Mouse (Mus musculus) limb, embryonic 12.5 days (tissue): ENCODE data around the gene Coro6. TPM values are rescaled to one million over a fixed set of nuclear protein-coding genes. Genes with fewer than 3 reads are reported as not detected.

Source experiments
- ATAC-seq: fragments of 200-750 bp; cut with Nextera tagmentation; 2 replicates; pipeline ENCODE4 v1.8.0; 2017; ENCODE audit warnings: low read depth, moderate TSS enrichment; ENCODE audit not compliant: insufficient number of reproducible peaks, insufficient read depth, low FRiP score, low TSS enrichment
- H3K27ac ChIP-seq: fragments of 300-500 bp; sonication (generic); 2 replicates; pipeline ENCODE4 v1.5.1; 2016; ENCODE audit warnings: mild to moderate bottlenecking, moderate library complexity
- H3K27me3 ChIP-seq: fragments of 300-500 bp; sonication (generic); 2 replicates; pipeline ENCODE4 v1.6.1; 2016; ENCODE audit warnings: mild to moderate bottlenecking, moderate library complexity
- H3K36me3 ChIP-seq: fragments of 300-500 bp; sonication (generic); 2 replicates; pipeline ENCODE4 v1.6.1; 2016; ENCODE audit warnings: mild to moderate bottlenecking, moderate library complexity
- H3K4me1 ChIP-seq: fragments of 300-500 bp; sonication (generic); replicated peaks from 2 replicates; pipeline ENCODE4 v1.6.1; 2016
- H3K4me2 ChIP-seq: fragments of 300-500 bp; sonication (generic); 2 replicates; pipeline ENCODE4 v1.6.1; 2016; ENCODE audit warnings: mild to moderate bottlenecking, moderate library complexity
- H3K4me3 ChIP-seq: fragments of 300-500 bp; sonication (generic); replicated peaks from 2 replicates; pipeline ENCODE4 v1.5.1; 2016; ENCODE audit warnings: mild to moderate bottlenecking
- H3K9ac ChIP-seq: fragments of 300-500 bp; sonication (generic); replicated peaks from 2 replicates; pipeline ENCODE4 v1.6.1; 2016; ENCODE audit warnings: mild to moderate bottlenecking, moderate library complexity
- H3K9me3 ChIP-seq: fragments of 300-500 bp; sonication (generic); 2 replicates; pipeline ENCODE4 v1.6.1; 2016; ENCODE audit warnings: mild to moderate bottlenecking, moderate library complexity
- WGBS: fragments of 180-500 bp; shearing (Covaris S2); methylation state at CpG from one replicate; pipeline ENCODE4 v1.1.7; 2016; 5-methylcytosine and 5-hydroxymethylcytosine counted together
- polyA plus RNA-seq: library from polyadenylated mRNA; unstranded; fragments of >200 nt; fragmentation: Nextera tagmentation; extraction: Ambion mirVana; gene quantifications from 2 replicates; pipeline ENCODE4 v1.2.1, GENCODE M21; 2016

Gene Coro6
- polyA plus RNA-seq, 1 experiment from 2014 or later, result 0.33 TPM

DNA sequence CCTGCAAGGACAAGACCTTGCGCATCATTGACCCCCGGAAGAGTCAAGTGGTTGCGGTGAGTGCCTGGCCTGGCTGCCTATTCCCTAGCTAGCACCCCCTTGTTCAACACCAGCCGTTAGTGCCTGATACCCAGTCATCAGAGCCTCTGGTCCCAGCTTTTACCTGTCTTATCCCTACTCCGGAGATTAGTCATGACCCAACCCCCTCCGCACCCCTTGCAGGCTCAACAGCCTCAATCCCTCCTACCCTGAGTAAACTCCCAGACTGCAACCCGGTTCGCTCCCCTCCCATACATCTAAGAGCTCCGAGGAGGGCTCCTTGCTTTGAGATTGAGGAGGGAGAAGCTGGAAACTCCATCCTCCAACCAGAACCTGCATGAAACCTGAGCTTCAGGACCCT lies 4.3 kb downstream of the Coro6 start:
- peak overlapping the region; percentile 35 for H3K4me2 ChIP-seq
- H3K27ac ChIP-seq, result no peak overlapping the region
- no peak overlapping the region for H3K4me3 ChIP-seq
- peaks cover 23% of the 10 kb centered on the region for H3K4me1 ChIP-seq
- peaks cover 85% of the 10 kb centered on the region for H3K27me3 ChIP-seq
- H3K36me3 ChIP-seq, result peaks cover 21% of the 10 kb centered on the region
- no peak for ATAC-seq
- H3K9me3 ChIP-seq, result no peaks in the 10 kb centered on the region
- H3K9ac ChIP-seq, result no peak overlapping the region
- 29% methylated on average over 9 of the region's 9 CpGs for WGBS

DNA sequence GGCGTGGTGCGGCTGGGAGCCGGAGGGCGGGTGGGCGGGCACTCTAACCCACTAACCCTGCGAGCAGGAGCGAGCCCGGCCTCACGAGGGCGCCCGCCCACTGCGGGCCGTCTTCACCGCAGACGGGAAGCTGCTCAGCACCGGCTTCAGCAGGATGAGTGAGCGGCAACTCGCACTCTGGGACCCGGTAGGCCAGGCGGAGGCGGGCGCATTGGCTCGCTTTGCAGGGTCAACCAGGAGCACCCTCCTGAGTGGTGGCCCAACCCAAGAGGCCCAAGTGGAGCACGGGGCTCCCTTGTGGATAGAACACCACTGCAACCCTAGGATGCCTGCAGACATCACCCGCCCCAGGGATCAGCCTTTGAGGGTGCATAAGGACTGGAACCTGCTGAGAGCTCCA lies 4.9 kb downstream of the Coro6 start:
- 0 out of 2 replicates have a peak overlapping the region, but pooled peaks have one; percentile 18 for H3K9ac ChIP-seq
- H3K4me3 ChIP-seq, result no peak overlapping the region
- no peaks in the 10 kb centered on the region for H3K9me3 ChIP-seq
- H3K36me3 ChIP-seq, result peaks cover 27% of the 10 kb centered on the region
- peaks cover 78% of the 10 kb centered on the region for H3K27me3 ChIP-seq
- H3K27ac ChIP-seq, result no peak overlapping the region
- H3K4me2 ChIP-seq, result peak overlapping the region; percentile 35
- peaks cover 19% of the 10 kb centered on the region for H3K4me1 ChIP-seq
- no peak for ATAC-seq
- 3% methylated on average over 25 of the region's 25 CpGs for WGBS

- Histone ChIP-seq H3K9ac (no peak overlapping the region), H3K36me3 (peaks cover 33% of the 10 kb centered on the region), H3K27ac (no peak overlapping the region), H3K4me2 (peak overlapping the region; percentile 35; the same call in 1 of the 2 replicates), H3K9me3 (no peaks in the 10 kb centered on the region), H3K27me3 (peaks cover 72% of the 10 kb centered on the region), H3K4me3 (no peak overlapping the region), H3K4me1 (peaks cover 17% of the 10 kb centered on the region)
- WGBS, result 9% methylated on average over 20 of the region's 20 CpGs
- no peak for ATAC-seq
Observed at GRCm38 (mm10) chr11:77467784-77468183, 5.6 kb downstream of the Coro6 start.

GRCm38 (mm10) chr11:77468397-77468796 lies 6.2 kb downstream of the Coro6 start:
- Histone ChIP-seq H3K4me1 (peaks cover 14% of the 10 kb centered on the region), H3K27ac (no peak overlapping the region), H3K9me3 (no peaks in the 10 kb centered on the region), H3K27me3 (peaks cover 66% of the 10 kb centered on the region), H3K36me3 (peaks cover 39% of the 10 kb centered on the region), H3K9ac (no peak overlapping the region), H3K4me2 (no peak overlapping the region), H3K4me3 (no peak overlapping the region)
- 86% methylated on average over 9 of the region's 9 CpGs for WGBS
- no peak for ATAC-seq

GRCm38 (mm10) chr11:77471407-77471806 lies 9.2 kb downstream of the Coro6 start:
- 64% methylated on average over 29 of the region's 29 CpGs for WGBS
- no peak overlapping the region for H3K4me2 ChIP-seq
- H3K27me3 ChIP-seq, result peaks cover 36% of the 10 kb centered on the region
- no peaks in the 10 kb centered on the region for H3K9me3 ChIP-seq
- ATAC-seq, result no peak
- H3K27ac ChIP-seq, result no peak overlapping the region
- H3K4me3 ChIP-seq, result no peak overlapping the region
- peaks cover 14% of the 10 kb centered on the region for H3K4me1 ChIP-seq
- no peak overlapping the region for H3K9ac ChIP-seq
- peaks cover 59% of the 10 kb centered on the region for H3K36me3 ChIP-seq

DNA sequence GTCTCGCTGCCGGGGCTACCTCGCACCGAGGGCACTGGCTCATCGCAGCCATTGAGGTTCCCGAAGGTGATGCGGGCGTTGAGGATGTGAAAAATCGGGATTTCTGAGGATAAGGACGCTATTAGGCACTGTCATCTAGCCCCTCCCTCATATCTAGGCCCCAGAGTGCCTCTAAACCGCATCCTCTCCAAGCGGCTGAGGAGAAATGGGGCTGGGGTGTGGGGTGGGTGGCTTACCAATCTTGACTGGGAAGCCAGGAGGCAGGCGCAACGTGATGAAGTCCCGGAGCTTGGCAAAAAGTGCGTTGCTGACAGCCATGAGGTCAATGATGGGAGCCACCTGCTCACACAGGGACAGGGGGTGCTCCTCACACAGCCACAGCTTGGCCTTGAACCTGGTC lies 10.6 kb downstream of the Coro6 start:
- Histone ChIP-seq H3K9ac (no peak overlapping the region), H3K4me1 (peaks cover 5% of the 10 kb centered on the region), H3K27me3 (peaks cover 22% of the 10 kb centered on the region), H3K4me2 (no peak overlapping the region), H3K27ac (no peak overlapping the region), H3K4me3 (no peak overlapping the region), H3K9me3 (no peaks in the 10 kb centered on the region), H3K36me3 (peaks cover 70% of the 10 kb centered on the region)
- WGBS, result 92% methylated on average over 16 of the region's 16 CpGs
- ATAC-seq, result no peak

GRCm38 (mm10) chr11:77476216-77476615 lies 14.0 kb downstream of the Coro6 start:
- Histone ChIP-seq H3K27ac (no peak overlapping the region), H3K4me1 (no peaks in the 10 kb centered on the region), H3K4me3 (no peak overlapping the region), H3K4me2 (no peak overlapping the region), H3K9ac (no peak overlapping the region), H3K9me3 (no peaks in the 10 kb centered on the region), H3K36me3 (peaks cover 53% of the 10 kb centered on the region), H3K27me3 (no peaks in the 10 kb centered on the region)
- WGBS, result 90% methylated on average over 14 of the region's 14 CpGs
- ATAC-seq, result no peak

GRCm38 (mm10) chr11:77476895-77477294 lies 14.7 kb downstream of the Coro6 start:
- ATAC-seq, result no peak
- 96% methylated on average over 6 of the region's 6 CpGs for whole genome bisulfite sequencing
- Histone ChIP-seq H3K27me3 (no peaks in the 10 kb centered on the region), H3K27ac (no peak overlapping the region), H3K9me3 (no peaks in the 10 kb centered on the region), H3K4me3 (no peak overlapping the region), H3K9ac (no peak overlapping the region), H3K4me2 (no peak overlapping the region), H3K36me3 (peaks cover 46% of the 10 kb centered on the region), H3K4me1 (no peaks in the 10 kb centered on the region)

DNA sequence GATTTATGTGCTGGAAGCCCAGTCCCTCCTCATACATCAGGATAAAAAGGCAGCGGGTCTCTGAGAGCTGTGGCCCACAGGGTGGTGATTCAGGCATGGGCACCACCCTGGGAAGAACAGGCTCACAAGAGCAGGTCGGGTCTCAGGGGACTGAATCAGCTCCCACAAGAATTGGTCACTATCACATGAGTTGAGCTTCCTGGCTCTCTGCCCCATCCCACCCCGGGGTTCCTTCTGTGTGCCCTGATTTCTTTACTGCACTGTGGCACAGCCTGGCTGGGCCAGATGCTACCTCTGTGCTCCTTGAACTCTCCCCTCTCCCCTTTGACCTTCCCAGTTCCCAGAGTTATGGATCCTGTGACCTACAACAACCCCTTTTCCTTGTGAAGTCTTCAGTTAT lies 20.8 kb downstream of the Coro6 start:
- Histone ChIP-seq H3K27ac (no peak overlapping the region), H3K4me2 (no peak overlapping the region), H3K4me1 (peaks cover 36% of the 10 kb centered on the region), H3K36me3 (no peaks in the 10 kb centered on the region), H3K27me3 (no peaks in the 10 kb centered on the region), H3K4me3 (no peak overlapping the region), H3K9ac (no peak overlapping the region), H3K9me3 (no peaks in the 10 kb centered on the region)
- no peak for ATAC-seq
- 78% methylated on average over 3 of the region's 3 CpGs for WGBS

- H3K4me1 ChIP-seq, result peaks cover 43% of the 10 kb centered on the region
- H3K9me3 ChIP-seq, result no peaks in the 10 kb centered on the region
- H3K9ac ChIP-seq, result no peak overlapping the region
- no peak for ATAC-seq
- no peaks in the 10 kb centered on the region for H3K36me3 ChIP-seq
- no peak overlapping the region for H3K4me3 ChIP-seq
- no peaks in the 10 kb centered on the region for H3K27me3 ChIP-seq
- 55% methylated on average over 11 of the region's 11 CpGs for WGBS
- no peak overlapping the region for H3K4me2 ChIP-seq
- H3K27ac ChIP-seq, result no peak overlapping the region
Observed at GRCm38 (mm10) chr11:77483510-77484255, 21.5 kb downstream of the Coro6 start.

DNA sequence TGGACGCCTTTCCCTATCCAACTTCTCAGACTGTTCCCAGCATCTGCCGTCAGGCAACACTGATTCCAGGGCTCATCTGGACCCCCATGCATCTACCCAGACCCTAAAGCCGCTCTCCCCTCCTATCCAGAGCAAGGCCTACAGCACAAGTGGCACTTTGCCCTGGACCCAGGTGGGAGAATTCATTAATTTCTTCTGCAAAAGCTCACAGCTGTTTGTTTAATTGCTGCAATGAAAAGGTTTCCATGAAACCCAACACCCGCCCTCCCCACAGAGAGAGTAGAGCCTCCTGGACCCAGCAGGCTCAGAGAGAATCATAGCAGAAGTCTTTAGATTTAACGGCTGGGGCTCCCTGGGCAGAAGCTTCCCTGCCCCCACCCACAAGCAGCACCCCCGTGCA lies 23.0 kb downstream of the Coro6 start:
- Histone ChIP-seq H3K4me2 (peak overlapping the region; percentile 37), H3K27ac (peak overlapping the region; percentile 80), H3K36me3 (no peaks in the 10 kb centered on the region), H3K9ac (no peak overlapping the region), H3K27me3 (no peaks in the 10 kb centered on the region), H3K4me3 (no peak overlapping the region), H3K4me1 (peaks cover 50% of the 10 kb centered on the region), H3K9me3 (no peaks in the 10 kb centered on the region)
- 25% methylated on average over 6 of the region's 6 CpGs for WGBS
- peak; percentile 4; the same call in 1 of the 2 replicates for ATAC-seq

- H3K4me1 ChIP-seq, result peaks cover 61% of the 10 kb centered on the region
- H3K4me2 ChIP-seq, result peak overlapping the region; percentile 11
- H3K9ac ChIP-seq, result 0 out of 2 replicates have a peak overlapping the region, but pooled peaks have one; percentile 18
- no peak overlapping the region for H3K4me3 ChIP-seq
- no peaks in the 10 kb centered on the region for H3K27me3 ChIP-seq
- H3K9me3 ChIP-seq, result no peaks in the 10 kb centered on the region
- no peak for ATAC-seq
- H3K36me3 ChIP-seq, result no peaks in the 10 kb centered on the region
- 69% methylated on average over 5 of the region's 5 CpGs for WGBS
- peak overlapping the region; percentile 31; the same call in 1 of the 2 replicates for H3K27ac ChIP-seq
Observed at GRCm38 (mm10) chr11:77486798-77487197, 24.6 kb downstream of the Coro6 start.
